Mouse (Mus musculus): ENCODE data around the gene Ext2. TPM values are rescaled to one million over a fixed set of nuclear protein-coding genes. Genes with fewer than 3 reads are reported as not detected.

The Ext2 gene
- polyA plus RNA-seq, 1 experiment from 2014 or later = 68.2 TPM

- Histone ChIP-seq H3K4me3 (ENCODE audit: low read length) (no peak overlapping the region), H3K4me1 (ENCODE audit: control insufficient read depth, insufficient read depth, low read depth, low read length) (peaks cover 7% of the 10 kb centered on the region), H3K9me3 (ENCODE audit: control insufficient read depth, low read length) (no peaks in the 10 kb centered on the region), H3K27me3 (replicated peaks; ENCODE audit: control insufficient read depth, insufficient read depth, low read length) (peaks cover 36% of the 10 kb centered on the region), H3K9ac (ENCODE audit: low read depth, low read length) (no peak overlapping the region), H3K4me2 (ENCODE audit: low read length) (no peak overlapping the region), H3K36me3 (ENCODE audit: control insufficient read depth, insufficient read depth, low read length) (no peaks in the 10 kb centered on the region), H3K27ac (ENCODE audit: low read depth, low read length) (no peak overlapping the region)
- WGBS = 5% methylated on average over 20 of the region's 20 CpGs
- no peak for ATAC-seq
Observed at GRCm38 (mm10) chr2:93647924-93648575, 174.3 kb downstream of the Ext2 start.

- ATAC-seq = no peak
- no peak overlapping the region for H3K9ac ChIP-seq (ENCODE audit: low read depth, low read length)
- H3K27ac ChIP-seq (ENCODE audit: low read depth, low read length) = no peak overlapping the region
- H3K9me3 ChIP-seq (ENCODE audit: control insufficient read depth, low read length) = no peaks in the 10 kb centered on the region
- peak overlapping the region; percentile 38 for H3K4me2 ChIP-seq (ENCODE audit: low read length)
- no peaks in the 10 kb centered on the region for H3K36me3 ChIP-seq (ENCODE audit: control insufficient read depth, insufficient read depth, low read length)
- H3K4me3 ChIP-seq (ENCODE audit: low read length) = peak overlapping the region; percentile 13
- H3K4me1 ChIP-seq (ENCODE audit: control insufficient read depth, insufficient read depth, low read depth, low read length) = peaks cover 15% of the 10 kb centered on the region
- WGBS = 1% methylated on average over 44 of the region's 44 CpGs
- H3K27me3 ChIP-seq (replicated peaks; ENCODE audit: control insufficient read depth, insufficient read depth, low read length) = peaks cover 36% of the 10 kb centered on the region
Observed at GRCm38 (mm10) chr2:93647051-93647923, 175.1 kb downstream of the Ext2 start.

GRCm38 (mm10) chr2:93645626-93646320 lies 176.6 kb downstream of the Ext2 start:
- Histone ChIP-seq H3K27ac (ENCODE audit: low read depth, low read length) (no peak overlapping the region), H3K4me3 (ENCODE audit: low read length) (peak overlapping the region; percentile 8), H3K4me1 (ENCODE audit: control insufficient read depth, insufficient read depth, low read depth, low read length) (peaks cover 15% of the 10 kb centered on the region), H3K4me2 (ENCODE audit: low read length) (no peak overlapping the region), H3K36me3 (ENCODE audit: control insufficient read depth, insufficient read depth, low read length) (no peaks in the 10 kb centered on the region), H3K27me3 (replicated peaks; ENCODE audit: control insufficient read depth, insufficient read depth, low read length) (peaks cover 44% of the 10 kb centered on the region), H3K9me3 (ENCODE audit: control insufficient read depth, low read length) (no peaks in the 10 kb centered on the region), H3K9ac (ENCODE audit: low read depth, low read length) (no peak overlapping the region)
- 9% methylated on average over 30 of the region's 33 CpGs for WGBS
- no peak for ATAC-seq

GRCm38 (mm10) chr2:93645197-93645596 lies 177.2 kb downstream of the Ext2 start:
- no peak for ATAC-seq
- H3K4me2 ChIP-seq (ENCODE audit: low read length) = no peak overlapping the region
- no peaks in the 10 kb centered on the region for H3K36me3 ChIP-seq (ENCODE audit: control insufficient read depth, insufficient read depth, low read length)
- 19% methylated on average over 10 of the region's 10 CpGs for WGBS
- H3K4me3 ChIP-seq (ENCODE audit: low read length) = no peak overlapping the region
- no peaks in the 10 kb centered on the region for H3K9me3 ChIP-seq (ENCODE audit: control insufficient read depth, low read length)
- H3K4me1 ChIP-seq (ENCODE audit: control insufficient read depth, insufficient read depth, low read depth, low read length) = peaks cover 15% of the 10 kb centered on the region
- H3K9ac ChIP-seq (ENCODE audit: low read depth, low read length) = no peak overlapping the region
- H3K27ac ChIP-seq (ENCODE audit: low read depth, low read length) = no peak overlapping the region
- H3K27me3 ChIP-seq (replicated peaks; ENCODE audit: control insufficient read depth, insufficient read depth, low read length) = peaks cover 47% of the 10 kb centered on the region

GRCm38 (mm10) chr2:93644731-93645130 lies 177.6 kb downstream of the Ext2 start:
- H3K4me1 ChIP-seq (ENCODE audit: control insufficient read depth, insufficient read depth, low read depth, low read length) = peaks cover 15% of the 10 kb centered on the region
- ATAC-seq = no peak
- H3K9ac ChIP-seq (ENCODE audit: low read depth, low read length) = no peak overlapping the region
- H3K4me2 ChIP-seq (ENCODE audit: low read length) = no peak overlapping the region
- H3K27ac ChIP-seq (ENCODE audit: low read depth, low read length) = no peak overlapping the region
- H3K36me3 ChIP-seq (ENCODE audit: control insufficient read depth, insufficient read depth, low read length) = no peaks in the 10 kb centered on the region
- H3K4me3 ChIP-seq (ENCODE audit: low read length) = no peak overlapping the region
- 21% methylated on average over 6 of the region's 6 CpGs for WGBS
- H3K9me3 ChIP-seq (ENCODE audit: control insufficient read depth, low read length) = no peaks in the 10 kb centered on the region
- peaks cover 47% of the 10 kb centered on the region for H3K27me3 ChIP-seq (replicated peaks; ENCODE audit: control insufficient read depth, insufficient read depth, low read length)

- H3K9ac ChIP-seq (ENCODE audit: low read depth, low read length) = no peak overlapping the region
- 32% methylated on average over 4 of the region's 4 CpGs for WGBS
- peaks cover 15% of the 10 kb centered on the region for H3K4me1 ChIP-seq (ENCODE audit: control insufficient read depth, insufficient read depth, low read depth, low read length)
- no peaks in the 10 kb centered on the region for H3K9me3 ChIP-seq (ENCODE audit: control insufficient read depth, low read length)
- no peak overlapping the region for H3K27ac ChIP-seq (ENCODE audit: low read depth, low read length)
- H3K27me3 ChIP-seq (replicated peaks; ENCODE audit: control insufficient read depth, insufficient read depth, low read length) = peaks cover 47% of the 10 kb centered on the region
- no peak overlapping the region for H3K4me2 ChIP-seq (ENCODE audit: low read length)
- no peak overlapping the region for H3K4me3 ChIP-seq (ENCODE audit: low read length)
- H3K36me3 ChIP-seq (ENCODE audit: control insufficient read depth, insufficient read depth, low read length) = no peaks in the 10 kb centered on the region
- no peak for ATAC-seq
Observed at GRCm38 (mm10) chr2:93644234-93644633, 178.1 kb downstream of the Ext2 start.

GRCm38 (mm10) chr2:93643403-93643780 lies 179.0 kb downstream of the Ext2 start:
- WGBS = 1% methylated on average over 28 of the region's 28 CpGs
- ATAC-seq = no peak
- Histone ChIP-seq H3K9ac (ENCODE audit: low read depth, low read length) (no peak overlapping the region; the same call in 1 of the 2 replicates), H3K4me3 (ENCODE audit: low read length) (peak overlapping the region; percentile 20), H3K4me1 (ENCODE audit: control insufficient read depth, insufficient read depth, low read depth, low read length) (peaks cover 15% of the 10 kb centered on the region), H3K27me3 (replicated peaks; ENCODE audit: control insufficient read depth, insufficient read depth, low read length) (peaks cover 47% of the 10 kb centered on the region), H3K27ac (ENCODE audit: low read depth, low read length) (no peak overlapping the region), H3K9me3 (ENCODE audit: control insufficient read depth, low read length) (no peaks in the 10 kb centered on the region), H3K36me3 (ENCODE audit: control insufficient read depth, insufficient read depth, low read length) (no peaks in the 10 kb centered on the region), H3K4me2 (ENCODE audit: low read length) (peak overlapping the region; percentile 41)

GRCm38 (mm10) chr2:93634609-93635008 lies 187.8 kb downstream of the Ext2 start:
- no peaks in the 10 kb centered on the region for H3K9me3 ChIP-seq (ENCODE audit: control insufficient read depth, low read length)
- no peak overlapping the region for H3K4me2 ChIP-seq (ENCODE audit: low read length)
- no peak overlapping the region for H3K9ac ChIP-seq (ENCODE audit: low read depth, low read length)
- no peaks in the 10 kb centered on the region for H3K4me1 ChIP-seq (ENCODE audit: control insufficient read depth, insufficient read depth, low read depth, low read length)
- no peaks in the 10 kb centered on the region for H3K36me3 ChIP-seq (ENCODE audit: control insufficient read depth, insufficient read depth, low read length)
- no peak overlapping the region for H3K27ac ChIP-seq (ENCODE audit: low read depth, low read length)
- H3K4me3 ChIP-seq (ENCODE audit: low read length) = no peak overlapping the region
- ATAC-seq = no peak
- H3K27me3 ChIP-seq (replicated peaks; ENCODE audit: control insufficient read depth, insufficient read depth, low read length) = peaks cover 23% of the 10 kb centered on the region
- WGBS = 86% methylated on average over 4 of the region's 4 CpGs
